Mouse (Mus musculus) olfactory bulb, adult 2 months (tissue): ENCODE measurements around the gene Creb3l4. TPM values are rescaled to one million over a fixed set of nuclear protein-coding genes. Genes with fewer than 3 reads are reported as not detected.

Experiments
- H3K27ac ChIP-seq: fragments of 200-500 bp; 2 replicates; pipeline ENCODE4 v1.5.1; 2012; ENCODE audit warnings: low read depth, low read length; ENCODE audit not compliant: insufficient read depth
- H3K4me1 ChIP-seq: fragments of 200-500 bp; 2 replicates; pipeline ENCODE4 v1.6.1; 2012; ENCODE audit warnings: low read length; ENCODE audit not compliant: control insufficient read depth, insufficient read depth
- H3K4me3 ChIP-seq: fragments of 200-500 bp; 2 replicates; pipeline ENCODE4 v1.5.1; 2012; ENCODE audit warnings: mild to moderate bottlenecking, low read depth, low read length, moderate library complexity; ENCODE audit not compliant: insufficient read depth
- CTCF ChIP-seq: fragments of 200-500 bp; IDR thresholded peaks from 2 replicates; pipeline ENCODE4 v1.5.1; 2012; ENCODE audit warnings: low read depth, mild to moderate bottlenecking, low read length, moderate library complexity; ENCODE audit not compliant: insufficient read depth
- POLR2A ChIP-seq: fragments of 200-500 bp; IDR thresholded peaks from 2 replicates; pipeline ENCODE4 v1.6.1; 2012; ENCODE audit warnings: mild to moderate bottlenecking, low read depth, low read length, moderate library complexity; ENCODE audit not compliant: insufficient read depth
- WGBS: fragments of 180-500 bp; shearing (Covaris S2); methylation state at CpG from one replicate; pipeline ENCODE4 v1.1.7; 2018; 5-methylcytosine and 5-hydroxymethylcytosine counted together
- polyA plus RNA-seq: library from polyadenylated mRNA; stranded (reverse); fragments of >200 nt; gene quantifications from 2 replicates; pipeline ENCODE4 v1.2.4, GENCODE M21; 2012; ENCODE audit warnings: low replicate concordance; ENCODE audit not compliant: missing spikeins, insufficient read depth, insufficient read length

The Creb3l4 gene
- polyA plus RNA-seq, 1 experiment = not detected

DNA sequence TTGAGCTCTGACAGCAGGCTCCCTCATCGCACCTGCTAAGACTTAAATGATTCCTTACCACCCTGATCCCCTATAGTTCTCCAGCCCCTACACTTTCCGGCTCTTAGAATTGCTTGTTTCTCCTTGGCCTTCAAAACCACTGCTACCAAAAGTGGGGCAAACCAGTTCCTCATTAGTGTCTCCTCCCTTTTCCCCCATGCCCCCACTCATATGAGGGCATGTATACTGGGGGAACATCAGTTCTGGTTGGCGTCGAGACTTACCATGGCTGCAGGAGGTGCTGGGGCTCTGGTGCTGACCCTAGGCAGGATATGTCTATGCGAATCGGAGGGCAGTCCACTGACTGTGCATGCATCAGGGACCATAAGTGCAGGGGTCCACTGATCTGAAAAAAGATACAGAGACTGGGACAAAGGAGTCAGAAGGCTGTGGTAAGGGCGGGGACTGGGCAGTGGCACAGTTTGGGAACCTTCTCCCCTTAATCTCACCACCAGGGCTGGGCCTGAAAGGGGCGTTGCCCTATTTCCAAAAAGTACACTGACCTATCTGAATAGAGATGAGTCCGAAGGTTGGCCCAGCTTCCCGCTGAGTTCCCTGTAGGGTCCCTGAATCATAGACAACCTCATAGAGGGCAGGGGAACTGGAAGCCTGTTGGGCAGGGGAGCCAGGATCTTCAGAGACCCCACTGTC lies 1.5 kb downstream of the Creb3l4 start:
- WGBS = 89% methylated on average over 10 of the region's 10 CpGs
- TF ChIP-seq CTCF = no peak
- TF ChIP-seq POLR2A = no peak
- peaks cover 7% of the 10 kb centered on the region; the same call in 1 of the 2 replicates for H3K4me1 ChIP-seq
- H3K27ac ChIP-seq = no peak overlapping the region
- no peak overlapping the region for H3K4me3 ChIP-seq

DNA sequence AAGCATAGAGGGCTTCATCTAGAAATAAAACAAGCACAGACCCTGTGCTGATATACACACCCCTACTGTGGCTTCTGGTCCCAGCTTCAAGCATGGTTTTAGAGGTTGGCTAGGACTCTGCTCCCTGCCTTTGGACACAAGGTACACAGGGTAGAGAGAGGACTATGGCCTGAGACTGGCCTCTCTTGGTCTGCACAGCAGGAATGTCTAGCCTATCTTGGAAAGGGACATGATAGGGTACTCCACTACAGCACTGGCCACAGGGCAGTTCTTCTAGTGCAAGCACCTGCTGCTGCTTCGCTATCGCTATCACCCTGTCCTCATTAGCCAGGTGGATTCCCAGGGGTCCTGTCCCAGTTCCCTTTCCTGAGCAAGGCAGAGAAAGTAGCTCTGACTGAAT lies 2.1 kb downstream of the Creb3l4 start:
- TF ChIP-seq CTCF = no peak
- TF ChIP-seq POLR2A = no peak
- Histone ChIP-seq H3K4me1 (peaks cover 7% of the 10 kb centered on the region; the same call in 1 of the 2 replicates), H3K4me3 (no peak overlapping the region), H3K27ac (no peak overlapping the region)
- 89% methylated on average over 2 of the region's 2 CpGs for WGBS

DNA sequence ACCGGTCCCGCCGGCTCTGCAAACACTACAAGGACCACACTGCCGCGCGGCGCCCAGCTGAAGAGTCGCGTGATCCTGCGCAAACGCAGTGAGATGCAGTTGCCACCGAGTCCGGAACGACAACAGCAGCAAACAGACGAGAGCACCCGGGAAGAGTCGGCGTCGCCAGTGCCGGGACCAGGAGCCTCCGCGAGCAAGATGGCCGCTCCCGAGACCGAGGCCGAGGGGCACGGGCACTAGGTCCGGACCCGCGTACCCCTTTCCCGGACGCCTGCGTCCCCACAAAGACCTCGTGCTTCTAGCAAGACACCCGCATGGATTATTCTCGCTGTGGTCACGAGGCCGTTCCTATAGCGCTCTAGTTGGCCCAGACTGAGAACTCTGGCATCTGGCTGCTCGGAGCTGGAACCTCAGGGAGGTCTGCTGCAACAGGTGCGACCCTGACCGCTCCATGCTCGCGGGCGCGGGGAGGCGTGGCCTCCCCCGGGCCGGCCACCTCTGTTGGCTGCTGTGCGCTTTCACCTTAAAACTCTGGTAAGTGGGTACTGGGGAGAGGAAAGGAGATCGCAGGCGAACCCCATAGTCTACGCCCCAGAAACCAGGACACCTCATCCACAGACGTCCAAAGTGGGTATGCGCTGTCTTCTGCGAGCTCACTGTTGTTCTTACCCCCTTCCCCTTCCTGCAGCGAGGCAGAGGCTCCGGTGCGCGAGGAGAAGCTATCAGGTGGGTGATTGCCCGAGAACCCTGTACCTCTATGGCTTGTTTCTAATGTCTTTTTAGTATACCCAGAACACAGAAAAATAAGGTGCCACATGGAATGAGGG lies 11.6 kb downstream of the Creb3l4 start, which contains the start of gene Jtb:
Gene Jtb, plus strand, starts transcription at position 91 of the 827 bp plus-strand sequence.
- H3K4me3 ChIP-seq = peak within 1 kb of the TSS; percentile 87
- no peak for TF ChIP-seq CTCF
- peak; percentile 78; the same call in 1 of the 2 replicates for TF ChIP-seq POLR2A
- peak within 1 kb of the TSS; percentile 13; the same call in 1 of the 2 replicates for H3K27ac ChIP-seq
- under 1% methylated on average over 61 of the region's 61 CpGs for WGBS
- H3K4me1 ChIP-seq = peaks cover 4% of the 10 kb centered on the region

DNA sequence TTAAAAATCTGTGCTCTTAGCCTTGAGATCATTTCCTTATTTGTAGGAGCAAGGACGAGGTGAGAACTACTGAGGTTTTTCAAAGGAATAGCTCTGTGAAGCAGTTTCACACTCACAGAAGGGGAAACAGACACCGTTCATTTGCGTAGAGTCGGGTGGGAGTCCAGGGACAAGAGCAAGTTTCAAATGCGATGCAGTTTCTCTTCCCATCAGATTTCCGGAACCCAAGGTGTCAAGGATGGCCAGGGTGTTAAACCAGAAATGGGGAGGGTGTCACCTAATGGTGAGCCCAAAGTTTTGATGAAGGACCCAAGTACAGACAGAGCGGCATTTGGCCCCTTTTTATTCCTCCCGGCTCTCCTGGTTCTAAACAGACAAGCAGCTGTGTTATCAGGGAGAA lies 12.2 kb downstream of the Creb3l4 start:
- 12% methylated on average over 8 of the region's 8 CpGs for WGBS
- peaks cover 4% of the 10 kb centered on the region for H3K4me1 ChIP-seq
- H3K4me3 ChIP-seq = peak overlapping the region; percentile 87
- TF ChIP-seq CTCF (no peak), POLR2A (no peak)
- no peak overlapping the region for H3K27ac ChIP-seq

DNA sequence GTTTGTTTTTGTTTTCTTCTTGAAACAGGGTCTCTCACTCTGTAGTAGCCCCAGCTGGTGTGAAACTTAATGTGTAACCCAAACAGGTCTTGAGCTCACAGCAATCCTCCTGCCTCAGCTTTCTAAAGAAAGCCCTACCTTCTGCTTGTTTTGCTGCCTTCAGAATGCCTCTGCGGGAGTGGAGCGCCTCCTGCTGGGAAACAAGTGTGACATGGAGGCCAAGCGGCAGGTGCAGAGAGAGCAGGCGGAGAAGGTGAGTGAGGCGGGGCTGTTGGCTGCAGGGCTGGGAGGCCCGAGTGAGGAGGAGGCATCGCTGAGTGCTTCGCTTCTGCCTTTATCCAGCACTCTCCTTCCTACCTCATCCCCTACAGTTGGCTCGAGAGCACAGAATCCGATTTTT lies 19.0 kb downstream of the Creb3l4 start:
- no peak overlapping the region for H3K27ac ChIP-seq
- 79% methylated on average over 10 of the region's 10 CpGs for WGBS
- TF ChIP-seq POLR2A = no peak
- TF ChIP-seq CTCF = no peak
- H3K4me3 ChIP-seq = no peak overlapping the region
- H3K4me1 ChIP-seq = peaks cover 4% of the 10 kb centered on the region; the same call in 1 of the 2 replicates

DNA sequence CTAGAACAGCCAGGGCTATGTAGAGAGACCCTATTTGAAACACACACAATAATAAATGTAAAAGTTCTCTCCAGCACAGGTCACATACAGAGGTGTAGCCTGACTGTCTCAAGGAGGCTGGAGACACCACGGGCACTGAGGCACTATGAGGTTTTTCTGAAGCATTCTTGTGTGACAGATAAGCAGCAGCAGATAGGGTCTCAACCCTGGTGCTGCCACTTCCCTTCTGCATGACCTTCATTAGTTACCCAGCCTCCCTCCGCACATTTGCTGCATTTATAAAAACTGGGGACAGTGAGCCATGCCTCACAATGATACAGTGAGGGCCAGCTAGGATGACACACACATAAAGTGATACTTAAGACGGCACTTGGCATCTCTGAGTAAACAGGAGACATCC lies 20.4 kb downstream of the Creb3l4 start:
- Histone ChIP-seq H3K27ac (no peak overlapping the region), H3K4me1 (peaks cover 4% of the 10 kb centered on the region; the same call in 1 of the 2 replicates), H3K4me3 (no peak overlapping the region)
- TF ChIP-seq POLR2A = no peak
- TF ChIP-seq CTCF = no peak
- WGBS = 90% methylated on average over 3 of the region's 3 CpGs

DNA sequence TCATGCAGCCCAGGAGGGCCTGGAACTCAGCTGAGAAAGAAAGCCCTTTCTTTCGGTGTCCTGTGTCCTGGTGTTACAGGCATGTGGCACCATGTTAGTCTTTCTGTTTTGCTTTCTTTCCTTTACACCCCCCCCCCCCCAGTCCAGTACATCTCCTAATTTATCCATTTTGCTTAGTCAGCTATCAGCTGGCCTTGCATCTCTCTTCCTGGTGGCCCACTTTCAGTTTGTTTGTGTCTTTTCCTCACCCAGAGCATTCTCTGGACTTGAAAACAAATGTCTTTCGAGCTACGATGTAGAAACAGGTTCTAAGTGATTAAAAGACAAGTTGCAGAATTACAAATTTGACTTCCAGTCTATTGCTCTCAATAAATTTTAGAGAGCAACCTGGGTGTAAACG lies 20.9 kb downstream of the Creb3l4 start:
- WGBS = 83% methylated on average over 4 of the region's 4 CpGs
- no peak overlapping the region for H3K27ac ChIP-seq

DNA sequence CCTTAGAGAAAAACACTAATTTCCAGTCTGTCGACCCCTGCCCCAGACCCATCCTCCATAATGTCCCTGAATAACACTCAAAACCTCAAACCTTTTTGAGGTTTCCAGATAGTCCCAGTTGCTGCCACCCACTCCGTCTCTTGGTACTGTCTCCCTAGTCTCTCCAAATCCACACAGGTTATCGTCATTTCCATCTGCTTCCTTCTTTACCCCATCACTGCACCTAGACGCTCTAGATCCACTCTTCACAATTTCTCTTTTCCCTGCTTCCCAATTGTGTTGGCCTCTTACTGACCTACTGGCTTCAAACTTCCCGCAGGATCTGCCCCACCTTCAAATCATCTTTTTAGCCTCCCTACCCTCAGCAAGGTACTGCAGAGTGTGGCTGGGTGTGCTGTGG lies 22.2 kb downstream of the Creb3l4 start:
- Histone ChIP-seq H3K27ac (no peak overlapping the region), H3K4me1 (peaks cover 4% of the 10 kb centered on the region; the same call in 1 of the 2 replicates), H3K4me3 (no peak overlapping the region)
- 24% methylated on average over 5 of the region's 5 CpGs for WGBS
- TF ChIP-seq CTCF = no peak
- TF ChIP-seq POLR2A = no peak

More for the DNA sequence above, 20.9 kb downstream of the Creb3l4 start:
- TF ChIP-seq CTCF = no peak
- no peak for TF ChIP-seq POLR2A
- H3K4me3 ChIP-seq = no peak overlapping the region
- peaks cover 4% of the 10 kb centered on the region; the same call in 1 of the 2 replicates for H3K4me1 ChIP-seq

DNA sequence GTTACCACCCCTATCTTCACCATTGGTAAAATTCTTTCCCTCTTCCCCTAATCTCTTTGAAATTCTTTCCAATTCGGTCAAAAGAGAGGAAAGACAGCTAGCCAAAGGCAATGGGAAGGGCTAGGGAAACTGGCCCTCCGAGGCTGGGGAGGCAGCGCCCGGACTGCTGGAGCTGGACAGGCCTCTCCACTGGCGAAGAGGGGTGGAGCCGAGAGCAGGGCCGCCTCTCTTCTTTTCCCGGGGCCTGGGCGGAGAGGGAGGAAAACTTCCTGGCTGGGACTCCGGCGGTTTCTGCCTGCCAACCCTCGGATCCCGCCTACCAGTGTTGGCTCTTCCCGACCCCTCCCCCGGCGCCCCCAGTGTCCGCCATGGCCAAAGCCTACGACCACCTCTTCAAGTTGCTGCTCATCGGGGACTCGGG lies 22.8 kb downstream of the Creb3l4 start:
- H3K4me1 ChIP-seq = peaks cover 4% of the 10 kb centered on the region; the same call in 1 of the 2 replicates
- TF ChIP-seq CTCF (no peak), POLR2A (no peak)
- H3K27ac ChIP-seq = no peak overlapping the region
- WGBS = 0% methylated on average over 19 of the region's 20 CpGs
- peak overlapping the region; percentile 34 for H3K4me3 ChIP-seq
